Mouse (Mus musculus): ENCODE measurements around the gene Rbm7. TPM values are rescaled to one million over a fixed set of nuclear protein-coding genes. Genes with fewer than 3 reads are reported as not detected.
"Not testable (repeated sequence)": the region's sequence is repeated elsewhere in the genome, so short reads cannot be mapped to it uniquely, and the experiment has no call there.

Gene Rbm7
- total RNA-seq, 2 experiments from 2014 or later = 21.1 to 21.8 TPM

- DNase-seq = peak; percentile 96 to 97
Observed at GRCm38 (mm10) chr9:48480411-48481213, 14.5 kb downstream of the Rbm7 start, which contains the start of gene Rexo2. Rexo2 (minus strand) TSS chr9:48480623.

GRCm38 (mm10) chr9:48479838-48480410 is 15.2 kb downstream of the Rbm7 start:
- DNase-seq = no peak

- DNase-seq = no peak
Observed at GRCm38 (mm10) chr9:48478808-48479207, 16.3 kb downstream of the Rbm7 start.

- DNase-seq = no peak
Observed at GRCm38 (mm10) chr9:48476236-48477165, 18.6 kb downstream of the Rbm7 start.

GRCm38 (mm10) chr9:48474367-48474766 is 20.7 kb downstream of the Rbm7 start:
- DNase-seq = no peak

GRCm38 (mm10) chr9:48473131-48473530 is 22.0 kb downstream of the Rbm7 start:
- no peak for DNase-seq

GRCm38 (mm10) chr9:48472441-48473025 is 22.6 kb downstream of the Rbm7 start:
- DNase-seq = no peak

- not testable (repeated sequence) for DNase-seq
Observed at GRCm38 (mm10) chr9:48467471-48467870, 27.6 kb downstream of the Rbm7 start.

GRCm38 (mm10) chr9:48466804-48467203 is 28.3 kb downstream of the Rbm7 start:
- DNase-seq = peak; percentile 65 to 91

- DNase-seq = no peak
Observed at GRCm38 (mm10) chr9:48465671-48466070, 29.4 kb downstream of the Rbm7 start.

- no peak for DNase-seq
Observed at GRCm38 (mm10) chr9:48461545-48461944, 33.6 kb downstream of the Rbm7 start.

GRCm38 (mm10) chr9:48460720-48461119 is 34.4 kb downstream of the Rbm7 start:
- DNase-seq = no peak

GRCm38 (mm10) chr9:48459391-48459790 is 35.7 kb downstream of the Rbm7 start:
- no peak for DNase-seq

GRCm38 (mm10) chr9:48458879-48459278 is 36.2 kb downstream of the Rbm7 start:
- DNase-seq = no peak

GRCm38 (mm10) chr9:48455961-48456360 is 39.1 kb downstream of the Rbm7 start:
- no peak for DNase-seq

- no peak for DNase-seq
Observed at GRCm38 (mm10) chr9:48450066-48450465, 45.0 kb downstream of the Rbm7 start.

- DNase-seq = peak; percentile 14 to 53
Observed at GRCm38 (mm10) chr9:48447783-48448209, 47.3 kb downstream of the Rbm7 start.

- no peak for DNase-seq
Observed at GRCm38 (mm10) chr9:48444821-48445220, 50.3 kb downstream of the Rbm7 start.

- DNase-seq = no peak
Observed at GRCm38 (mm10) chr9:48443873-48444272, 51.2 kb downstream of the Rbm7 start.

All from heart, adult 18-20 months (tissue).